Mouse (Mus musculus): ENCODE measurements around the gene Socs2.
A peak's percentile ranks its signal among the peaks of the same experiment; 100 is the strongest.
"Not testable (repeated sequence)": the region's sequence is repeated elsewhere in the genome, so short reads cannot be mapped to it uniquely, and the experiment has no call there.

Gene Socs2

GRCm38 (mm10) chr10:95394819-95395812 lies 21.9 kb downstream of the Socs2 start:
- no peak for DNase-seq (ENCODE audit: extremely low read depth, low read depth, low spot score)

- DNase-seq (ENCODE audit: extremely low read depth, low read depth, low spot score) = no peak
These were observed 24.9 kb downstream of the Socs2 start for GRCm38 (mm10) chr10:95392073-95392472.

- DNase-seq (ENCODE audit: extremely low read depth, low read depth, low spot score) = no peak
These were observed 26.1 kb downstream of the Socs2 start for GRCm38 (mm10) chr10:95390871-95391270.

GRCm38 (mm10) chr10:95389805-95390204 lies 27.2 kb downstream of the Socs2 start:
- DNase-seq (ENCODE audit: extremely low read depth, low read depth, low spot score) = not testable (repeated sequence)

GRCm38 (mm10) chr10:95388821-95389477 lies 28.0 kb downstream of the Socs2 start:
- no peak for DNase-seq (ENCODE audit: extremely low read depth, low read depth, low spot score)

- DNase-seq (ENCODE audit: extremely low read depth, low read depth, low spot score) = no peak
These were observed 30.5 kb downstream of the Socs2 start for GRCm38 (mm10) chr10:95386527-95386926.

GRCm38 (mm10) chr10:95385801-95386203 lies 31.2 kb downstream of the Socs2 start:
- peak; percentile 70 for DNase-seq (ENCODE audit: extremely low read depth, low read depth, low spot score)

- DNase-seq (ENCODE audit: extremely low read depth, low read depth, low spot score) = no peak
These were observed 31.9 kb downstream of the Socs2 start for GRCm38 (mm10) chr10:95385081-95385480.

GRCm38 (mm10) chr10:95384446-95384845 lies 32.5 kb downstream of the Socs2 start:
- DNase-seq (ENCODE audit: extremely low read depth, low read depth, low spot score) = no peak

DNA sequence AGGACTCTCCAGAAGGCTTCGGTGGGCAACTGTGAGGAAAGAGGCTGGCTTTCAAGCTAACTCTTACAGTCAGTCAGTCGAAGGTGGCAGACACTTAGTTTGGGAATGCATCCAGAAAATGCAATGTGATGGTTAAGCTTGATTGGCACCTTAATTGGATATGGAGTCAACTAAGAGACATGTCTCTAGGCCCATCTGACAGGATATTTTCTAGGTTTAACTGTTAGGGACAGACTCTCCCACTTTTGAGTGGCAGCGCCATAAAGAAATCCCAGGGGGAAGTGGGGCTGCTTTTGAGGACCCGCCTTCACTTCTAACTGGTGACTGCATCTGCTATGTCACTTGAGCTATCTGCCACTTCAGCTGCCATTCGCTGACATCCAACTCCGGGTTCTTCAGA lies 43.6 kb downstream of the Socs2 start:
- DNase-seq (ENCODE audit: extremely low read depth, low read depth, low spot score) = no peak

- DNase-seq (ENCODE audit: extremely low read depth, low read depth, low spot score) = no peak
These were observed 45.0 kb downstream of the Socs2 start for GRCm38 (mm10) chr10:95371942-95372341.

DNA sequence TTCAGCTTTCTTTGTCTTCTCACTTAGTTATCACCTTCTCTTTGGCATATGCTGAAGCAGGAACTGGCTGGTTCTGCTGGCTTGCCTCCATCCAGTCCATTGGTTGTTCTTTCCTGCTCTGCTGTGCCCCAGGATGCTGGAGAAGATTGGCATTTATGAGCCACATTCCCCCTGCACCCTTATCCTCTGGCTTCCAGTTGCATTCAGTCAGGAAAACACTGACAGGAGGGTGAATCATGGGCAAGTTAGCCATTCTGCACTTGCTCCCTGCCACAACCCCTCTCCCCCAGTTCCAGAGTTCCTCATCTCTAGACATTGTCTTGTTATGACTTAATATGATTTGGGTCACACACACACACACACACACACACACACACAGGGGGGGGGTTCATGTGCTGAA lies 47.8 kb downstream of the Socs2 start:
- DNase-seq (ENCODE audit: extremely low read depth, low read depth, low spot score) = no peak

- no peak for DNase-seq (ENCODE audit: extremely low read depth, low read depth, low spot score)
These were observed 48.8 kb downstream of the Socs2 start for GRCm38 (mm10) chr10:95368151-95368550.

GRCm38 (mm10) chr10:95367661-95368089 lies 49.3 kb downstream of the Socs2 start:
- no peak for DNase-seq (ENCODE audit: extremely low read depth, low read depth, low spot score)

- no peak for DNase-seq (ENCODE audit: extremely low read depth, low read depth, low spot score)
These were observed 49.7 kb downstream of the Socs2 start for GRCm38 (mm10) chr10:95367241-95367640.

GRCm38 (mm10) chr10:95362326-95362725 lies 54.7 kb downstream of the Socs2 start:
- DNase-seq (ENCODE audit: extremely low read depth, low read depth, low spot score) = no peak

- peak; percentile 94 for DNase-seq (ENCODE audit: extremely low read depth, low read depth, low spot score)
These were observed 55.6 kb downstream of the Socs2 start for GRCm38 (mm10) chr10:95361260-95361841.

- no peak for DNase-seq (ENCODE audit: extremely low read depth, low read depth, low spot score)
These were observed 56.9 kb downstream of the Socs2 start for GRCm38 (mm10) chr10:95360048-95360447.

DNA sequence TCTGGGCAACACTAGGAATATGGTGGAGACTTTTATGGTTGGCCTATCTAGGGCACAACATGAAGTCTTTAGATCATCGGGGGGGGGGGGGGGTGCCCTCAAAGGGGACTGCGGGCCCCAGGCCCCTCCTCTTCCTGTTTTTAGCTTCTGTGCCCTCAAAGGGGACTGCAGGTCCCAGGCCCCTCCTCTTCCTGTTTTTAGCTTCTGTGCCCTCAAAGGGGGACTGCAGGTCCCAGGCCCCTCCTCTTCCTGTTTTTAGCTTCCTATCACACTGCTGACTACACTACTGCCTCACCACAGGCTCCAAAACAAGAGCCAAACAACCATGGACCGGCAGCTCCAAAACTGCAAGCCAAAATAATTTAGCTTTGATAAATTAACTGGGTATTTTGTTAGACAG lies 59.3 kb downstream of the Socs2 start:
- no peak for DNase-seq (ENCODE audit: extremely low read depth, low read depth, low spot score)

GRCm38 (mm10) chr10:95356711-95357110 lies 60.3 kb downstream of the Socs2 start:
- no peak for DNase-seq (ENCODE audit: extremely low read depth, low read depth, low spot score)

- no peak for DNase-seq (ENCODE audit: extremely low read depth, low read depth, low spot score)
These were observed 61.2 kb downstream of the Socs2 start for GRCm38 (mm10) chr10:95355678-95356268.

Measured in fat pad, adult 2 months (tissue).